Mouse (Mus musculus) natural killer cell, adult 2 months (primary cell): ENCODE measurements around the gene Adamts12.

Experiments used
- DNase-seq, 2 experiments: peaks; one replicate each; pipeline ENCODE4 v3.0.0; 2022; ENCODE audit warnings: low spot score in 2 of 2

The Adamts12 gene

DNA sequence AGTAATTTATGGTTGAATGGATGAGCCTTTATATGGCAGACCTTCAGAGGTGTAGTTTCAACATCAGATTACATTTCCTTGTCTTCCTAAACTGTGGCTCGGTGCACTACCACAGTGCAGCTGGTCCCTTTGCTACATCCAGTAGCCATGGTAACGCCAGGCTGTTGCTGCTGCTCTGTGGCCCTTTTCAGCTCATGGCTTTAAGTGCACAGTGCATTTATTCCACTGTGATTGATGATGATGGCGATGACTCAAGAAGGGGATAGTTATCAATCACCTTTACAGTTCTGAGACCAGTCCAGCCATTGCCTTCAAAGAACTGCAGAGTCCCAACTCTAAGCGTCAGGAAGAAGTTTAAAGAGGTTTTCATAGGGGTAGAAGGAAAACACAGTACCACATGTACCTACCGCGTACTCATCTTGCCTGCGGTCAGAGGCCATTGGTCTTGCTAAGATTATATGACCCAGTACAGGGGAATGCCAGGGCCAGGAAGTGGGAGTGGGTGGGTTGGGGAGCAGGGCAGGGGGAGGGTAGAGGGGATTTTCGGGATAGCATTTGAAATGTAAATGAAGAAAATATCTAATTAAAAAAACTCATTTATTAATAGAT lies 18.5 kb downstream of the Adamts12 start:
- DNase-seq, result no peak

- DNase-seq, result no peak
These were observed 19.1 kb downstream of the Adamts12 start for GRCm38 (mm10) chr15:11083678-11084077.

GRCm38 (mm10) chr15:11084241-11084992 lies 19.8 kb downstream of the Adamts12 start:
- no peak for DNase-seq

DNA sequence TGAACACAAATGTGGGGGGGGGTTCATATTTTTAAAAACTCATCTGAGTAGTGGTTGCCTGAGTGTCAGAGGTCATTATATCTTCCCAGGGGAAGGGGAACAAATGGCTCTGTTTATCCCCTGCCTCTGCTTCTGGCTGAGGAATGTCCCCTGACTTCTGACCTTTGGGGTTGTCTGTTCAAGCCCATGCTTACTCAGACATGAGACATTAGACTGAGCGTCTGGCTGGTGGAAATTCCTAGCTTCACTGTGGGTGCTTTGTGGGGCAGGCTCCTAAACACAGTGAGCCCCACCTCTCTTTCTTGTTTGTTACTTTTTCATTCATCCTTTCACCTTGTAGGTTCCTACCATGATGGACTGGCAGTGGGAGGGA lies 20.4 kb downstream of the Adamts12 start:
- no peak for DNase-seq

DNA sequence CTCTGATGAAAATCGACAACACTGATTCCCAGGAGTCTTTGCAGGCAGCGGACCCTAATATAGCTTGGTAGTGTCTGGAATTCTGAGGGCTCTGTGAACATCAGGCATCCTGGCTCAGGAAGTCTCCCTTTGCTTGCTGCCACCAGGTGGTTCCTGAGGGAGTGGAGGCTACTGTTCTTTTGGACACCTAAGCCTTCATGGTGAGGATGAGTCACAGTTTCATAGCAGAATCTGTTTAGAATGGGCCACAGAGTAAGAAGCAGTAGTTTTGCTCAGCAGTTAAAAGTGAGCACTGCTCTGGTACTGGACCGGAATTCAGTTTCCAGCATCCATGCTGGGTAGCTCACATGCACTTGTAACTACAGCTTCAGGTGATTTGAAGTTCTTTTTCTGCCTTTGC lies 24.9 kb downstream of the Adamts12 start:
- no peak for DNase-seq

DNA sequence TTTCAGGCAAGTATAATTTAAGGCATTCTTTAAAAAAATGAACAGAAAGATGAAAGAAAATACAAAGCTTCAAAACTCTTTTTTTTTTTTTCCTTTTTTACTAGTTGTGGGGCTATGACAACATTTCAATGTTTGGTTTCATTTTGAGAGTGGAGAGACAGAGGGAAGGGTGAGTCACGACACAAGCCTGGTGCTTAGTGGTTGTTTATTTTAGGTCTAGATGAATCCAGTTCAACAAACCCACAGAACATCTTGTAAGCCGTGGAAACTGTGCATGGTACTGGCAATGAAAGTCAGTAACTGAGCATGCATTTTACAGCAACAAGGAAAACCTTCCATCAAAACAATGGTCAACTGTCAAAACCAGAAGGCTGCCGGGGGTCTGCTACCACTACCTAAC lies 31.0 kb downstream of the Adamts12 start:
- DNase-seq, result no peak

DNA sequence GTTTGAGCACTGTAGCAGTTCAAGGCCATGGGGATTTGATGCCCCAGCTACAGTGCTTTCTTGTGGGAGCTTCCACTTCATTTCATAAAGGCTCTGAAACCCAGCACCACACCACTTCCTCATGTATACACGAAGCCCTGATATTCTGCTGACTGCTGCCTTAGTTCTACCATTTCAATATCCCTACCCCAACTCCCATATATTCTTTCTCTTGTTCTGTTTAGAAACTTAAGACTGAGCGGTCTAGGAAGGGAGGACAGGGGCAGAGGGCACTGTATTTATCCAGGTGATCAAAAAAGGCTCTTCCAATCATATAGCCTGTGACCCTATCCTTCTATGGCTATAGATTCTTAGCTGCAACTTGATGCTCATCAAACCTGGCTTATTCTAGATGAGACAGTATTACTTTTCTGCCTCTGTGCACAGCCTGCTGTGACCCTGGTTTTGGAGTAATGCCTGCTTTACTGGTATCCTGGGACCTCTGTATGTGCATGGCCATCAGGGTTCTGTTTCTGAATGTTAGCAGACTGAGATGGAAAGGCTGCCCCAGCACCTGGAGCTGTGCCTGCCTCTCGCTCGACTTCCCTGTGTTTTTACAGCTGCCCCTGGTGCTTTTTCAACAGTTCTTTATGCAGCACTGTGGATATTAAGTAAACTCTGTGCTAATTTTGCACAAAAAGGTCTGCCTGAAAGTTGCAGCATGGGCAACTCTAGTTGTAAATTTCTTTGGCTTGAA lies 33.5 kb downstream of the Adamts12 start:
- DNase-seq, result no peak

GRCm38 (mm10) chr15:11098940-11099339 lies 34.4 kb downstream of the Adamts12 start:
- no peak for DNase-seq

DNA sequence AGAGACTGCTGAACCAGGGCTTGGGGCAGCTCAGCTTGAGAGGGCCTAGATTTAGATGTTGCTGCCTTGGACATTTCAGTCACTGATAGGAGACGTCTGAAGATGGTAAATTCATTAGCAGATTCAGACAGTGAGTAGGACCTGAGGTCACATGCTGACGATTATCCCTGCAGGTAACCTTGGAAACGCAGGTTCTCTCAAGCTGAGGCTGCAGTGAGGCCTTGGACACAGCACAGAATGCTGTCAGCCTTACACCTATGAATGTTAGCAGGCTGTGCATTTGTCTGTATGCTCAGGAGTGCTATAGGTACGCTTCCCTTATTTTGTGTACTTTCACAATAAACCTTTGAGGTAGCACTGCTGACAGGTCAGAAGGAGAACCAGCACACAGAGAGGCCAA lies 36.3 kb downstream of the Adamts12 start:
- DNase-seq, result no peak

GRCm38 (mm10) chr15:11105101-11105500 lies 40.5 kb downstream of the Adamts12 start:
- DNase-seq, result no peak

DNA sequence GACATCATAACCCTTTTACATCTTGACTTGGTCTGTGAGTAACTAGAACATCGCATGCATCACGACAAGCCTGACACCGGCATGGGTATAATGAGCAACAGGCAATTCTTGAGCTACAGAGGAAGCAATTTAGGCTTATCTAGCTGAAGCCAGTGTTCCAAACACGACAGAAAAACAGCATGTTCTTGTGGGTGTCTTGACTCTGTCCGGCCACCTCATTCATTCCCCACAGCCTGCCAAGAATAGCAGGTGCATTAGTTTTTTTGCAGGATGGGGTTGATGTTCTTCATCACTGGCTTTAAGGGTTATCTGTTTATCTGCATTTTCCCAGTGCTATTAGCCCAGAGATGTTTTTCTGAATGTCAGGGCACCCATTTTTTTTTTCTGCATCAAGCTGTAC lies 42.8 kb downstream of the Adamts12 start:
- no peak for DNase-seq

- DNase-seq, result no peak
These were observed 50.1 kb downstream of the Adamts12 start for GRCm38 (mm10) chr15:11114631-11115197.

DNA sequence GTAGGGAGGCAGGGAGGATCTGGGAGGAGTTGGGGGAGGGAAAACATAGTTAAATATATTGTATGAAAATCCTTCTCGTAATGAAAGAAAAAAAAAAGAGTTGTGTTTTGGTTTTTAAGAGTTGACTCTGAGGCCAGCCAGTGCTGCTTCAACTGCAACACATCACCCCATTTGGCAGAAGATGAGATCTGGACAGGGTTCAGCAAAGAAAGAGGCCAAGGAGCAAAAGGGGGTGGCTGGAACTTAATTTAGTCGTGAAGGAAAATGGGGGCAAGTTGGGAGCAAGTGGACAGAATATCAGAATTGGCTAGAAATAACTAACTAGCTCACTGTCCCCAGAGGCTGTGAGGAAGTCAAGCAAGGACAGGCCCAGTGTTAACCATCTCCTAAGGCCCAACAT lies 51.7 kb downstream of the Adamts12 start:
- DNase-seq, result no peak

- DNase-seq, result no peak
These were observed 52.3 kb downstream of the Adamts12 start for GRCm38 (mm10) chr15:11116853-11117252.

DNA sequence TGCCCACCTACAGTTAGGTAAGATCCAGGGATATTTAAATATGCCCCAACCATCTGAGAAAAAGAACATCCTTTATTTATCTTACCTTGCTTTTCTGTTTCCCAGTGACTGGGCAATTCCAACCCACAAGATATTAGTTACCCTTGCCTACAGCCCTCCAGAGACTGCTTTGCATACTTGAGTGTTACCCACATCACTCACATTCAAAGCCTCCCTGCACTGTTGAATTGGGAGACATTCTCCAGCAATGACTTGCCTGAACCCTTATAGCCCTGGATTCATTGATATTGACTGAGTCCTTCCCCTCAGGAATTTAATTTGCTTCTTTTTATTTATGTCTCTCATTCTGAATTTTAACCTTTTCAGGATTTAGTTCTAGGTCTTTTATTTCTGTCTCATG lies 53.8 kb downstream of the Adamts12 start:
- DNase-seq, result no peak

GRCm38 (mm10) chr15:11121721-11122120 lies 57.1 kb downstream of the Adamts12 start:
- no peak for DNase-seq

GRCm38 (mm10) chr15:11125361-11125760 lies 60.8 kb downstream of the Adamts12 start:
- no peak for DNase-seq

DNA sequence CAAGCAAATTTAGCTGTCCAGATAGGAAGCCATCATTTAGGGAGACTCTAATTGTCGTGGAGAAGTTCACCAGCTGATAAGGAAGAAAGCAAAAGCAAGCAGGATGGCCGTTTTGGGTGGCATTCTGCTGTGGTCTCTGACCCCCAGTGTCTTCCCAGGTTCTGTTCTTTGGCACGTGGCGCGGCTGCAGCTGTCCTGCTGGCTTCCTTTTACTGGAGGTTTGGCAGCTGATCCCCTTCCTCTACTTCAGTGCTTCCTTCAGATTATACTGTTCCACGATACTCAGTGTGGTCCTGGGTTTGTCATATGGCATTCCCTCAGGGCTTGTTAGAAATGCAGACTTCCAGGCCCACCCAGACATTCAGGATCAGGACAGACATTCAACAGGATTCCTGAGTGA lies 63.9 kb downstream of the Adamts12 start:
- DNase-seq, result no peak

DNA sequence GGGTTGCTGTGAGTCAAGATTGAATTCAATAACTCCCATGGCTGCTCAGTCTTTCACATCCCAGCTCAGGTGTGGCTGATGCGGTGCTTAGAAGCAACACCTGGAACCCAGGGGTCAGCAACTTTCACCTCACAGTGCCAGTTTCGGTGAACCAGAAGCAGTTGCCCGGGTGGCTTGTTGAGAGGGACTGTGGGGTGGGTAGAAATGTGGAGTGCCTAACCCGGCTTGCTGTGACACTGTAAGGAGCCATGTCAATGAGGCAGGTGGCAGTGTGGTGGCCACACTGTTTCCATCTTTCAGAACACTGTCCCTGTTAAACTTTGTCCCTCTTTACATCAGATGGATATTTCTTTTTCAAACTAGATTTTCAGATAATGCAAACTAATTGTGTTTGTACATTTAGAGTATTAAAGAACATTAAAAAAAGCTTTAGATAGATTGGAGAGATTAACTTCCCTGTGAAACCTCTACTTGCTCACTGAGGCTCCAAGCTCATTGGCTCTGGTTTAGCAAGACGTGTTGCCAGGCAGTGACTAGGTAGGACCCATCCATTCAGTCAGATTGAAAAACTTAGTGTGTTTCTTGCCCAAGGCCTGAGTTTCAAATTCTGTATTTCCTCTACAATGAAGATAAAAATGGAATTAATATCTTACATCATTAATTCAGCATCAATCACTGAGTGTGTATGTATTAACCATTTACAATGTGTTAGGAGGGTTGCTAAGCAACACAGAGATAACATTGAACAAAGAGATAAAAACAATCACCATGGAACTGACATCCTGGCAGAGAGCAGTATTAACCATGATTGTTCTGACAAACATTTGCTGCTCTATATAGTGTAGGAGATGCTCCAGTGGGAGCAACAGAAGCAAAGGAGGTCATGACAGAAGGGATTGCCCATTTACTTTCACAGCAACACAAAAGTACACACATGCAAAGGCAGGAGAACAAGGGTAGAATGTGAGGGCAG lies 68.3 kb downstream of the Adamts12 start:
- no peak for DNase-seq

- DNase-seq, result no peak
These were observed 81.0 kb downstream of the Adamts12 start for GRCm38 (mm10) chr15:11145581-11145980.

- DNase-seq, result no peak
These were observed 94.8 kb downstream of the Adamts12 start for GRCm38 (mm10) chr15:11159386-11159785.
